12 mouse cellular contexts compared by ENCODE assay signal in genomic region chrX:99287988-99288387, GRCm38 (mm10).
DNase-seq lines count a peak whose midpoint lies in the region.
"Had no signal": no experiment of that assay in that cellular context is flagged by ENCODE, and none has a peak within 500 bp of the region (broad histone marks: within the 10 kb centered on the region; RNA-seq: fewer than 3 reads in every experiment).

No protein-coding gene starts in this region.

- peak; percentile 26 to 28 for DNase-seq in frontal cortex, postnatal 36 days (ENCODE audit: low spot score in 2 of 2)
- DNase-seq in frontal cortex, postnatal 14 days (ENCODE audit: low spot score in 2 of 2) = no peak
- peak; percentile 13 for DNase-seq in right cerebral cortex, postnatal 14 days
- no peak for DNase-seq in right cerebral cortex, postnatal 4 days
- DNase-seq in left cerebral cortex, adult 18-20 months (ENCODE audit: low spot score in 2 of 2) = peak; percentile 18 to 48
- peak; percentile 39 for DNase-seq in telencephalon, adult 2 months (ENCODE audit: low read depth, low spot score)
- no peak for DNase-seq in lung, postnatal 36 days
- no peak for DNase-seq in urinary bladder, postnatal 36 days (ENCODE audit: low spot score in 2 of 2)
- DNase-seq: adrenal gland, adult 2 months; cerebellum, adult 11-12 months; gastrocnemius, postnatal 25 days; heart, postnatal 36 days had no signal

Comparison
In these comparisons a context has a peak if more than half of its experiments do, and no peak if none do; other contexts are left out.
1. DNase-seq: peak in frontal cortex, postnatal 36 days (2 of 2), right cerebral cortex, postnatal 14 days (single experiment), left cerebral cortex, adult 18-20 months (2 of 2) and telencephalon, adult 2 months (single experiment); none in frontal cortex, postnatal 14 days (0 of 2), right cerebral cortex, postnatal 4 days (single experiment), lung, postnatal 36 days (single experiment) and urinary bladder, postnatal 36 days (0 of 2).